Mouse (Mus musculus): Measurements from ENCODE around the gene Agpat4. TPM values are rescaled to one million over a fixed set of nuclear protein-coding genes. Genes with fewer than 3 reads are reported as not detected.

Agpat4 gene
- total RNA-seq, 2 experiments from 2014 or later, result 2.0 to 3.0 TPM

- H3K4me3 ChIP-seq, result no peak overlapping the region
- DNase-seq, result peak; percentile 22
- no peak for TF ChIP-seq CTCF (IDR thresholded peaks at IDR 0.05)
- intact Hi-C loops (cut with DNase I), result no loop called here
- H3K27ac ChIP-seq, result no peak overlapping the region
Observed at GRCm38 (mm10) chr17:12131171-12131570, 12.7 kb downstream of the Agpat4 start.

- no peak for DNase-seq
- Histone ChIP-seq H3K27ac (no peak overlapping the region), H3K4me3 (no peak overlapping the region)
- intact Hi-C loops (cut with DNase I), result no loop called here
- no peak for TF ChIP-seq CTCF (IDR thresholded peaks at IDR 0.05)
Observed at GRCm38 (mm10) chr17:12131581-12131980, 13.1 kb downstream of the Agpat4 start.

- Histone ChIP-seq H3K27ac (no peak overlapping the region), H3K4me3 (no peak overlapping the region)
- no peak for DNase-seq
- no peak for TF ChIP-seq CTCF (IDR thresholded peaks at IDR 0.05)
- intact Hi-C loops (cut with DNase I), result no loop called here
Observed at GRCm38 (mm10) chr17:12132904-12133303, 14.4 kb downstream of the Agpat4 start.

- intact Hi-C loops (cut with DNase I), result no loop called here
- no peak overlapping the region for H3K27ac ChIP-seq
- DNase-seq, result peak; percentile 24
- TF ChIP-seq CTCF (IDR thresholded peaks at IDR 0.05), result no peak
- H3K4me3 ChIP-seq, result no peak overlapping the region
Observed at GRCm38 (mm10) chr17:12133985-12134384, 15.5 kb downstream of the Agpat4 start.

GRCm38 (mm10) chr17:12134975-12135633 is 16.6 kb downstream of the Agpat4 start:
- no peak overlapping the region for H3K27ac ChIP-seq
- no peak overlapping the region for H3K4me3 ChIP-seq
- DNase-seq, result no peak
- intact Hi-C loops (cut with DNase I), result no loop called here
- TF ChIP-seq CTCF (IDR thresholded peaks at IDR 0.05), result no peak

- intact Hi-C loops (cut with DNase I), result no loop called here
- DNase-seq, result no peak
Observed at GRCm38 (mm10) chr17:12138355-12138754, 19.9 kb downstream of the Agpat4 start.

GRCm38 (mm10) chr17:12143948-12144364 is 25.5 kb downstream of the Agpat4 start:
- Histone ChIP-seq H3K4me3 (no peak overlapping the region), H3K27ac (peak overlapping the region; percentile 20; the same call in 1 of the 2 replicates)
- DNase-seq, result no peak
- intact Hi-C loops (cut with DNase I), result no loop called here
- no peak for TF ChIP-seq CTCF (IDR thresholded peaks at IDR 0.05)

More at GRCm38 (mm10) chr17:12138355-12138754, 19.9 kb downstream of the Agpat4 start:
- no peak for TF ChIP-seq CTCF (IDR thresholded peaks at IDR 0.05)
- no peak overlapping the region for H3K27ac ChIP-seq
- H3K4me3 ChIP-seq, result no peak overlapping the region

GRCm38 (mm10) chr17:12146132-12146681 is 27.7 kb downstream of the Agpat4 start:
- H3K27ac ChIP-seq, result no peak overlapping the region
- no peak for TF ChIP-seq CTCF (IDR thresholded peaks at IDR 0.05)
- H3K4me3 ChIP-seq, result no peak overlapping the region
- intact Hi-C loops (cut with DNase I), result no loop called here
- no peak for DNase-seq

GRCm38 (mm10) chr17:12147830-12148229 is 29.3 kb downstream of the Agpat4 start:
- intact Hi-C loops (cut with DNase I), result no loop called here
- no peak for TF ChIP-seq CTCF (IDR thresholded peaks at IDR 0.05)
- no peak for DNase-seq
- Histone ChIP-seq H3K4me3 (no peak overlapping the region), H3K27ac (no peak overlapping the region)

GRCm38 (mm10) chr17:12149232-12149861 is 30.8 kb downstream of the Agpat4 start:
- H3K27ac ChIP-seq, result no peak overlapping the region
- TF ChIP-seq CTCF (IDR thresholded peaks at IDR 0.05), result no peak
- no peak for DNase-seq
- H3K4me3 ChIP-seq, result no peak overlapping the region
- intact Hi-C loops (cut with DNase I), result no loop called here

- no peak for TF ChIP-seq CTCF (IDR thresholded peaks at IDR 0.05)
- DNase-seq, result no peak
- intact Hi-C loops (cut with DNase I), result no loop called here
- Histone ChIP-seq H3K4me3 (no peak overlapping the region), H3K27ac (no peak overlapping the region)
Observed at GRCm38 (mm10) chr17:12150970-12151369, 32.5 kb downstream of the Agpat4 start.

GRCm38 (mm10) chr17:12154260-12154659 is 35.8 kb downstream of the Agpat4 start:
- intact Hi-C loops (cut with DNase I), result no loop called here
- Histone ChIP-seq H3K27ac (no peak overlapping the region), H3K4me3 (no peak overlapping the region)
- no peak for DNase-seq
- no peak for TF ChIP-seq CTCF (IDR thresholded peaks at IDR 0.05)

- Histone ChIP-seq H3K4me3 (no peak overlapping the region), H3K27ac (no peak overlapping the region)
- no peak for TF ChIP-seq CTCF (IDR thresholded peaks at IDR 0.05)
- intact Hi-C loops (cut with DNase I), result no loop called here
- DNase-seq, result no peak
Observed at GRCm38 (mm10) chr17:12155236-12155635, 36.7 kb downstream of the Agpat4 start.
